Mouse (Mus musculus) lung, postnatal 0 days (tissue): ENCODE data around the gene Stk4. TPM values are rescaled to one million over a fixed set of nuclear protein-coding genes. Genes with fewer than 3 reads are reported as not detected.

ENCODE experiments used
- ATAC-seq: fragments of 200-750 bp; cut with Nextera tagmentation; 2 replicates; pipeline ENCODE4 v1.8.0; 2017; ENCODE audit warnings: moderate library complexity
- DNase-seq: peaks from one replicate; pipeline ENCODE4 v3.0.0-alpha.2; 2016; ENCODE audit warnings: low spot score
- H3K27ac ChIP-seq: fragments of 300-500 bp; sonication (generic); 2 replicates; pipeline ENCODE4 v1.5.1; 2014; ENCODE audit warnings: antibody characterized with exemption, mild to moderate bottlenecking, low read length, mixed read lengths
- H3K27me3 ChIP-seq: fragments of 300-500 bp; sonication (generic); replicated peaks from 2 replicates; pipeline ENCODE4 v1.6.1; 2014; ENCODE audit warnings: low read length, mixed read lengths; ENCODE audit not compliant: insufficient read depth
- H3K36me3 ChIP-seq: fragments of 300-500 bp; sonication (generic); 2 replicates; pipeline ENCODE4 v1.6.1; 2014; ENCODE audit warnings: low read length, mixed read lengths; ENCODE audit not compliant: insufficient read depth
- H3K4me1 ChIP-seq: fragments of 300-500 bp; sonication (generic); 2 replicates; pipeline ENCODE4 v1.6.1; 2014; ENCODE audit warnings: antibody characterized with exemption, low read depth, low read length, mixed read lengths; ENCODE audit not compliant: insufficient read depth
- H3K4me2 ChIP-seq: fragments of 300-500 bp; sonication (generic); replicated peaks from 2 replicates; pipeline ENCODE4 v1.6.1; 2014; ENCODE audit warnings: low read depth, mild to moderate bottlenecking, low read length, moderate library complexity, mixed read lengths
- H3K4me3 ChIP-seq: fragments of 300-500 bp; sonication (generic); 2 replicates; pipeline ENCODE4 v1.5.1; 2014; ENCODE audit warnings: low read depth, low read length
- H3K9ac ChIP-seq: fragments of 300-500 bp; sonication (generic); replicated peaks from 2 replicates; pipeline ENCODE4 v1.6.1; 2014; ENCODE audit warnings: low read depth, mild to moderate bottlenecking
- H3K9me3 ChIP-seq: fragments of 300-500 bp; sonication (generic); 2 replicates; pipeline ENCODE4 v1.6.1; 2016; ENCODE audit warnings: low read length, mixed read lengths
- CTCF ChIP-seq: IDR thresholded peaks from 2 replicates; pipeline ENCODE4 v1.5.1; 2016; ENCODE audit warnings: antibody characterized with exemption, mild to moderate bottlenecking
- EP300 ChIP-seq: IDR thresholded peaks from 2 replicates; pipeline ENCODE4 v1.6.1; 2016; ENCODE audit warnings: antibody characterized with exemption, mild to moderate bottlenecking, control low read depth
- WGBS: fragments of 180-500 bp; shearing (Covaris S2); extraction: QIAGEN DNeasy Blood & Tissue Kit; methylation state at CpG from one replicate; pipeline ENCODE4 v1.1.7; 2014; 5-methylcytosine and 5-hydroxymethylcytosine counted together
- polyA plus RNA-seq: library from polyadenylated mRNA; unstranded; fragments of >200 nt; fragmentation: Nextera tagmentation; extraction: Ambion mirVana; gene quantifications from 2 replicates; pipeline ENCODE4 v1.2.1, GENCODE M21; 2015

Gene Stk4
- polyA plus RNA-seq, 1 experiment from 2014 or later: 27.0 TPM

- 33% methylated on average over 9 of the region's 9 CpGs for whole genome bisulfite sequencing
- no peak for ATAC-seq
- Histone ChIP-seq H3K9ac (no peak overlapping the region), H3K4me2 (no peak overlapping the region), H3K36me3 (no peaks in the 10 kb centered on the region), H3K4me1 (no peaks in the 10 kb centered on the region), H3K27ac (no peak overlapping the region), H3K9me3 (no peaks in the 10 kb centered on the region), H3K4me3 (no peak overlapping the region), H3K27me3 (no peaks in the 10 kb centered on the region)
- peak; percentile 23 for DNase-seq
- TF ChIP-seq CTCF (no peak), EP300 (no peak)
These were observed 114.1 kb downstream of the Stk4 start for GRCm38 (mm10) chr2:164184145-164184719.

GRCm38 (mm10) chr2:164188722-164189121 is 118.6 kb downstream of the Stk4 start:
- no peaks in the 10 kb centered on the region for H3K27me3 ChIP-seq
- H3K36me3 ChIP-seq: no peaks in the 10 kb centered on the region
- no peaks in the 10 kb centered on the region for H3K9me3 ChIP-seq
- H3K9ac ChIP-seq: no peak overlapping the region
- WGBS: 39% methylated on average over 5 of the region's 5 CpGs
- TF ChIP-seq EP300: no peak
- TF ChIP-seq CTCF: peak; percentile 69
- H3K4me3 ChIP-seq: no peak overlapping the region
- no peak overlapping the region for H3K4me2 ChIP-seq
- H3K4me1 ChIP-seq: no peaks in the 10 kb centered on the region
- H3K27ac ChIP-seq: no peak overlapping the region
- DNase-seq: no peak
- ATAC-seq: no peak

- ATAC-seq (peak; percentile 19; the same call in 1 of the 2 replicates), DNase-seq (peak; percentile 23)
- Histone ChIP-seq H3K4me3 (no peak within 1 kb of the TSS), H3K27ac (no peak within 1 kb of the TSS), H3K4me2 (no peak within 1 kb of the TSS), H3K27me3 (no peaks in the 10 kb centered on the region), H3K36me3 (no peaks in the 10 kb centered on the region), H3K9me3 (no peaks in the 10 kb centered on the region), H3K4me1 (no peaks in the 10 kb centered on the region), H3K9ac (no peak within 1 kb of the TSS)
- TF ChIP-seq EP300: no peak
- TF ChIP-seq CTCF: no peak
- WGBS: 63% methylated on average over 6 of the region's 6 CpGs
These were observed 120.5 kb downstream of the Stk4 start, which contains the start of gene Wfdc12 for GRCm38 (mm10) chr2:164190576-164190975. Wfdc12 (minus strand) TSS chr2:164190608.

DNA sequence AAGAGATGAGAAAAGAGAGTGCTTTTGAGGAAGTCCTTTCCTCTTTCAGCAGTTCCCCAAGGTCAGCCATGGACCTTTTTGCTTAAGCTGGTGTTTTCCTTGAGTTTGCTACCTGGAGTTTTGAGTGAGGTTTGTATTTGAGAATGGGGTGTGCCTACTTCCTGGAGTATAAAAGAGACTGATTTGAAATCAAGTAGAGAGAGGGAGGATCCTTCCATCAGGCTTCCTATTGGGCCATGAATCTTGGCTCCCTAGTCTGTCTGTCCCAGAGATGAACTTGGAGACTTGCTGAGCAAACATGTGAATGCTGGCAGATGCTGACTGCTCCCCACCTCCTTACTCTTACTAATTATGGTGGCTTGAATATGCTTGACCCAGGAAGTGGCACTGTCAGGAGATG is 122.2 kb downstream of the Stk4 start:
- Histone ChIP-seq H3K4me3 (no peak overlapping the region), H3K9ac (no peak overlapping the region), H3K27me3 (no peaks in the 10 kb centered on the region), H3K36me3 (no peaks in the 10 kb centered on the region), H3K4me1 (no peaks in the 10 kb centered on the region), H3K27ac (no peak overlapping the region), H3K4me2 (no peak overlapping the region), H3K9me3 (no peaks in the 10 kb centered on the region)
- no peak for TF ChIP-seq CTCF
- no peak for TF ChIP-seq EP300
- DNase-seq (no peak), ATAC-seq (no peak)

GRCm38 (mm10) chr2:164194959-164195630 is 125.0 kb downstream of the Stk4 start:
- H3K4me3 ChIP-seq: no peak overlapping the region
- no peaks in the 10 kb centered on the region for H3K9me3 ChIP-seq
- TF ChIP-seq CTCF (no peak), EP300 (no peak)
- H3K36me3 ChIP-seq: no peaks in the 10 kb centered on the region
- DNase-seq (no peak), ATAC-seq (no peak)
- no peak overlapping the region for H3K9ac ChIP-seq
- H3K4me2 ChIP-seq: no peak overlapping the region
- H3K4me1 ChIP-seq: no peaks in the 10 kb centered on the region
- H3K27ac ChIP-seq: no peak overlapping the region
- WGBS: 65% methylated on average over 5 of the region's 5 CpGs
- H3K27me3 ChIP-seq: no peaks in the 10 kb centered on the region

- Histone ChIP-seq H3K36me3 (no peaks in the 10 kb centered on the region), H3K27me3 (no peaks in the 10 kb centered on the region), H3K4me1 (no peaks in the 10 kb centered on the region), H3K27ac (no peak overlapping the region), H3K4me2 (no peak overlapping the region), H3K4me3 (no peak overlapping the region), H3K9ac (no peak overlapping the region), H3K9me3 (no peaks in the 10 kb centered on the region)
- TF ChIP-seq EP300 (no peak), CTCF (no peak)
- WGBS: 77% methylated on average over 5 of the region's 5 CpGs
- DNase-seq (no peak), ATAC-seq (no peak)
These were observed 126.0 kb downstream of the Stk4 start for GRCm38 (mm10) chr2:164195971-164196699.
